Mouse (Mus musculus) spleen, postnatal 10 days (tissue): ENCODE results near the gene Ceacam20.
A peak's percentile ranks its signal among the peaks of the same experiment; 100 is the strongest.
"Not testable (repeated sequence)": the region's sequence is repeated elsewhere in the genome, so short reads cannot be mapped to it uniquely, and the experiment has no call there.

Source experiments
- DNase-seq, 2 experiments: peaks; one replicate each; pipeline ENCODE4 v3.0.0; 2021 to 2022; ENCODE audit warnings: low spot score in 2 of 2

Gene Ceacam20

DNA sequence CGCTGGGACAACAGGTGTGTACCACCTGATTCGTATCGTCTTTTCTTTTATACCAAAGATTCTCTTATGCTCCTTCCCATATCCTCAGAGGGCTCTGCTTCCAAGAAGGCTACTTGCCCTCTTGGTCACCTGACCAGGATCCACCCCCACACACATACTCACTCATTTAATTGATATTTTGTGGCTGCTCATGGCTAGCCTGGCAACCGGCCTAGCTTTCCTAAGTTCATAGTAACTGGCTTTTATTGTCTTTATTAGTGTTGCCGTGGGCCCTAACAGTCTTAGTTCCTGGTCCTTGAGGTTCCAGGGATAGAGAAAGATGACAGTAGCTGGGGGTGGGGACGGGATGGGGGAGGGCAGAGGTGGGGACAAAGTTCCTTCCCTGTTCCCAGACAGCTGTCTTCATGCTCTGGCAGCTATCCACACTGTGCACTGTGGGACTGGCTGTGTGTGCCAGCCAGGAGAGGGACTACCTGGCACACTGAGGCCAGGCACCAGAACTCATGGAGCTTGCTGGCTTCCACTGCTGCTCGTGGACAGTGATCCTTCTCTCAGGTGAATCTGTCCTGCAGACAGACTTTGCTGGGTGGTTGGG lies at the start of gene Ceacam20:
TSS of gene Ceacam20 (plus strand) at position 428 of the 595 bp plus-strand sequence.
- no peak for DNase-seq

DNA sequence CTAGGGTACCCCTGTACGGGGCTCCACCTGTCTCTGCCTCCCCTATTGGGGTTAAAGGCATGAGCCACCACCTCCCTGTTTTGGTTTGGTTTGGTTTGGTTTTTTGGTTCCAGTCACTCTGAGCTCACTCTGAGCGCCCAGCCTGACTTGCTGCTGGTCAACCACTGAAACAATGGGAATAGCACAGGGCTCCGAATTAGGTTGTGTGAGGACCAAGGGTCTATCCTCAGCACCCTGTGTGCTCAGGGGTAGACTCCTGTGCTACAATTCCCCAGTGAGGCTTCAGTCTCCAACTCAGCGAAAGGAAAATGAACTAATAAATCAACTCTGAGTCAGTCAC lies 45.1 kb upstream of the Ceacam20 start:
- no peak for DNase-seq

- DNase-seq, result peak in 1 of 2 experiments; percentile 55
Measured at GRCm38 (mm10) chr7:19920506-19921261, 44.5 kb upstream of the Ceacam20 start, which contains the start of gene Pvr. Gene Pvr (minus strand): TSS chr7:19921160.

DNA sequence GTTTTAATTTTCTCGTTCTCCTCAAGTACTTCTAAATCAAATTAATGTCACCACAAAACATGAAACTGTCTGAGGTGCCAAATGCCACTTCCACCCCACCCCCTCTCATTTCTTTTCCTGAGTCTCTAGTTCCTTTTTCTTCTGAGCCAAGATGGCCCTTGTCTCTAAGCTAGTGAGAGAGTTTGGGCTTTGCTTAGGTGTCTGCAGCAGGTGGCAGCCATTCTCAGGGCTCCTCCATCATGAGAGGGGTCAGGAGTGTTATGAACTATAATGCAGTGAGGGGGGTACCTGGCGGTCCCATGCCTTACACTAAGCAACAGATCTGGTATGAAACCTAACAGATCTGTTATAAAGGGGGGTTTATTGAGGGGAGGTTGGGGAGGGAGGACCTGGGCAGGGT lies 41.9 kb upstream of the Ceacam20 start:
- DNase-seq, result no peak

DNA sequence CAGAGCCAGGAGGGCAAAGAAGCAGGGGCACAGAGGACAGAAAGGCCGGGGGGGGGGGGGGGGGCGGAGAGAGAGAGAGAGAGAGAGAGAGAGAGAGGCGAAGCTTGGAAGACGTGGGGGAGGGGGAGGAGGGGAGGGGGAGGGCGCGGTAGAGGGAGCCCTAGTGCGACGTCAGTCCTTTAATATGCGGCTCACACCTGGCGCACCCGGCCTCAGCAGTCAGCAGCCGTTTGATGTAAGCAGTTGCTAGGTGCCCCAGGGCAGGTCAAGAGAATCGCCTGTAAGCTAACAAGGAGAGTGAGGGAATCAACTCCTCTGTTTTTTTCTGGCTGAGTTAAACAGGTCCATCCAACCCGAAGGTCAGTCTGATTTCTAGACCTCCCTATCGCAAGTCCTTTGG lies 41.4 kb upstream of the Ceacam20 start:
- no peak for DNase-seq

DNA sequence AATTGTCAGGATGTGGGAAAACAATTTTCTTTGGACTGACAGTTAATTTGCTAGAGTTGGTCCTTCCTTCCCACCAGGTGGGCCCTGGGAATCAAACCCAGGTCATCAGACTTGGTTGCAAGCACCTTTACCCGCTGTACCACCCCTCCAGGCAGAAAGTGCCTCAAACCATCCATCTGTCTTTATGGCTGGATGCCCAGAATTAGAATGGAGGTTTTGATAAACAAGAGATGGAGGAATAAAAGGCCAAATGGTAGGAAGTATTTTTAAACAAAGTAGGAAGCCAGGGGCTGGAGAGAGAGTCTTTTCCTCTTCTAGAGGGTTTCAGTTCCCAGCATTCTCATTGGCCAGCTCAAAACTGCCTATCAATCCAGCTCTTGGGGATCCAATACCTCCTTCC lies 39.8 kb upstream of the Ceacam20 start:
- no peak for DNase-seq

DNA sequence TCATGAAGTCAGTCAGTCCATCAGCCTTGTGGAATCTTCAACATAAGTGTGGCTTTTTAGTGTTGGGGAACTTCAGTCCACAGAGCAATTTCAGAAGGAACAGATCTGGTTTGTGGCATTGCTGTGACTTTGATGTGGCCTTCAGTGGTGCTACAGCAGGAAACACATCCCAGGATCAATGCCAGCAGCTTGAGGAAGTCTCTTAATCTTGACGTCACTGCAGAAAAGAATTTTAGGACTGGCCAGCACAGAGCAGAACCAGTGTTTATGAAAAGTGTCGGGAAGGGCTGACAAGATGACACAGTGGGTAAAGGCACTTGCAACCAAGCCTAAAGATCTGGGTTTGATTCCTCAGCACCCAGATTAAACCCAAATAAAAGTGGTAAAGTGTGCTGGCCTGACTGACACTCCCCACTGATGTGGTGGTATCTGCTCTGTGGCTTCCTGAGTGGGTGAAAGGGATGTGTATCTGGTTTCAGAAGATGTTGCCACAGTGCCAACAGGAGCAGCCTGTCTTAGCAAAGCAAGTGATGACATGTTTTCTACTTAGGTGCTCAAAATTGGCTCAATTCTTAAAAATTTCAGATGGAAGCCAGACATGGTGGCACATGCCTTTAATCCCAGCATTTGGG lies 38.2 kb upstream of the Ceacam20 start:
- no peak for DNase-seq

DNA sequence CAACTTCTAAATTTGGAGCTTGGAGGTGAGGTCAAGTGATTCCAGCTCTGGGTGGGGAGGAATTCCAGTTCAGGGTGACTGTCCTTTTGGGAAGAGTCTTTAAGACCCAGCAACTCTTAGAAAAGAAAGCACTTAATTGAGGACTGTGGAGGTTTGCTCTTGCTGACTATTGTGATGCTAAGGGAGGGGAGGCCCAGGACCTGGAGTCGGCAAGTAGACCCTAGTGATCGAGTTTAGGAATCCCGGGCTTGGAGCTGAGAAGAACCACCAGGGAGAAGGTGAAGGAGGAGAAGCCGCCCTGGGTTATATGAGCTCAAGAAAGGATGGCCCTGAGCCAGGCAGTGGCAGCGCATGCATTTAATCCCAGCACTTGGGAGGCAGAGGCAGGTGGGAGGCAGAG lies 36.7 kb upstream of the Ceacam20 start:
- DNase-seq, result no peak

DNA sequence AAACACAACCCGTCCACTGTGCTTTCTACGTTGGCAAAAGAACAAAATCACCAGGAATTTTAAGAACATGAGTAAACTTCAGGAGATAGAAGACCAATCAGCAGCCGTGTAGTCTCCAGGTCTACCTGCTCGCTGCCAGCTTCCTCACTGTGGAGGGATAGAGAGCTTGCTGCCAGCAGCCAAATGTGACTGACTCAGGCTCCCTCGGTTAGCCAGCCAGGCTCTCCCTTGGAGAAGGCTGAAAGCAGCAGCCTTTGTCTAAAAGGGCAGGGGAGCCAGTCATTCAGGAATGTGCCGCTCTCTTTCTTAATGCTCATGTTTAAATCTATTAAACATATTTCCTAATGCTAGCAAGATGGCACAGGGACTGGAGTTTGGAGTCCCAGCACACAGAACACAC lies 34.7 kb upstream of the Ceacam20 start:
- not testable (repeated sequence) for DNase-seq

DNA sequence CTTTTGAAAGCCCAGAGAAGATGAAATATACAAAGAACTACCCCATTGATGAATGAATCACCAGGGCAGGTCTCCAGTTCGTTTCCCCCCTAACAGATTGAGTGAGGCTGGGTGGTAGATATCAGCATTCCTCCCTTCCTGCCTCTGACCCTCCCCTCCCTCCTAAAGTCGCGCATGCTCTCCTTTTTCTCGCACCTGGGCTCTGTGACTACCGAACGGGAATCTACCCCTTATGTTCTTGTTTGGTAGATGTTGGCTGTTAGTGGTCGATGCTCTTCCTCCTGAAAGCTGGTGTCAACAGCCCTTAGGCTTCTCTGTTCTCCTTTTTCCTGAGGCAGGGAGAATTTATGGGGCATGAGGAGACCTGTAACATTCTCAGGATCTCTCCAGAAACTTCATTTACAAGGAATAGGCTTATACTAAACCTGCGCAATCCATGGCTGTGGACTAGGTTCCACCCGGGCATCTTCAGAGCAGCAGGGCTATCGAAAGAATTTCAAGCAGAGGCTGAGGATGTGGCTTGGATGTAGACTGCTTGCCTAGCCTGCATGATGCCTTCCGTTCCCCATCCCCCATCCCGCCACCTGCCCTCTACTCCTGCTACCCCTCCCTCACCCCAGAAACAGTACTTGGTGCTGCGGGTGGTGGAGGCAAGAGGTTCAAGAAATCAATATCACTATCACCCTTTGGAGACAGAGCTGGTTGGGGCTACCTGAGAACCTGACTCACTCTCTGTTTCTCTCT lies 32.9 kb upstream of the Ceacam20 start:
- peak in 1 of 2 experiments; percentile 55 for DNase-seq

GRCm38 (mm10) chr7:19932877-19933809 lies 32.1 kb upstream of the Ceacam20 start:
- peak in 1 of 2 experiments; percentile 47 for DNase-seq

DNA sequence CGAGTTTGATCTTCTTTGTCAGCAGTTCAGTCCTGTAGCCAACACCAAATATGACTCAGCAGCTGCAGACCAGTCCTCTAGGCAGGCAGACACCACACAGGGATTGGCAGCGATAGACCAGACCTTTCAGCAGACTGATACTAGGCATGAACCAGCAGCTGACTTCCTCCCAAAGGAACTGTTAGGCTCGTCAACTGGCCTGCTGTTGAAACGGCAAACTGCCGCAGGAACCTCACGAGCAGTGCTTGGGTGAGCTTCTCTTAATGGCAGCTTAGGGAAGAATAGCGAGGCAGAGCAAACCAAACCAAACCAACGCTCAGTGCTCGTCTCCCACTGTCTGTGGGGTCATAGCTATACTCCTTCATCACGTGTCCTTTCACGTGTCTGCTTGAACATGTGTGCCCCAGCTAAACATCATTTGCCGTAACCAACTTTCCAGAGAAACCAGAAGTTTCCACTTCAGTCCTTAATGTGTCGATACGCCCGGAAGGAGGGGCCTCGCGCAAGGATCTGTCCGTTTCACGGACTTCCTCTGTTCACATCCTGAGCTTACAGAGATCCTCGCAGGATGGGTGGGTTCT lies 30.0 kb upstream of the Ceacam20 start:
- DNase-seq, result no peak

DNA sequence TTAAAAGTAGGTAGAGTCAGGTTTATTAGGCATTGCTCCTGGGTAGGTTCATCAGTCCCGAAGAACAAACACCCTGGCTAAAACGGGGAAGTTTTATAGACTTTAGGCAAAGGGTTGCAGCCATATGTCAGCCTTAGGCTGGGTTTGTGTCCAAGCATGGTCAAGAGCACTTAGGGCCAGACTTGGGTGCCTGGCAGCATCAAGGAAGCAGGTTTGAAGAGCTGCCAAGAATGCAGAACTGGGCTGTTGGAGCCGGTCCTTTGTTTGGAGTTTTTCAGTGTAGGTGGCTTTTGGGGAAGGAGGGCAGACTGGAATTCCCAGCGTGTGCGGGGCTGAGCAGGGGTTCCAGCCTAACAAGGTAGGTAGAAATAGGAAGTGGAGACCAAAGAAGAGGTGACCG lies 29.3 kb upstream of the Ceacam20 start:
- DNase-seq, result no peak

GRCm38 (mm10) chr7:19937229-19937821 lies 27.9 kb upstream of the Ceacam20 start:
- no peak for DNase-seq

DNA sequence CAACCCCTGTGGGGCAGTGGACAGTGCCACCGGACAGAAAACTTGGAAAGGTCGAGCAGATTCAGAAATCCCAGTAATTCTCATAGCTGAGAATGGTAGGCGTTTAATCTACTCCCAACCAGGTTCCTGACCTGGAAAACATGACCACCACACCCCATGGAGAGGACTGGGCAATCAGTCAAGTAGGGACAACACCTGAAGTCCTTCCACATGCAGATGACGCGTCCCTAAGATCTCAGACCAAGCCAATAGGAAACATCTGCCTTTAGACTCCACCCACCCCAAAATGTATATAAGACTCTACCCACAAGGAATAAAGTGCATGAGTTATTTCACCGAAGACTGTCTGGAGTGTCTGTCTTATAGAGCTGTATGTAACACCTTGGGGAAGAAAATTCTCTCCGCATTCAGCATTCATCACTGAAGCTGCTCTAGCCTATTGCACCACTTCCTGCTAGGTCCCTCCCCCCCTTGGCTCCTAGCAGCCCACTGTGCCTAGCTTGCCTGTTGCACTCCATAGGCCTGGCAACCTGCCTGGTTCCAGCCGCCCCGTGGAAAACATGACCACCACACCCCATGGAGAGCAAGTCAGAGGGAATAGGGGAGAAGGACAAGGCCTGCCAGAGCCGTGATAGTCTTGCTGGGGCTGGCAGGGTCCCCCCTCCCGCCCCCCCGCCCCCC lies 25.5 kb upstream of the Ceacam20 start:
- DNase-seq, result peak in 1 of 2 experiments; percentile 51

DNA sequence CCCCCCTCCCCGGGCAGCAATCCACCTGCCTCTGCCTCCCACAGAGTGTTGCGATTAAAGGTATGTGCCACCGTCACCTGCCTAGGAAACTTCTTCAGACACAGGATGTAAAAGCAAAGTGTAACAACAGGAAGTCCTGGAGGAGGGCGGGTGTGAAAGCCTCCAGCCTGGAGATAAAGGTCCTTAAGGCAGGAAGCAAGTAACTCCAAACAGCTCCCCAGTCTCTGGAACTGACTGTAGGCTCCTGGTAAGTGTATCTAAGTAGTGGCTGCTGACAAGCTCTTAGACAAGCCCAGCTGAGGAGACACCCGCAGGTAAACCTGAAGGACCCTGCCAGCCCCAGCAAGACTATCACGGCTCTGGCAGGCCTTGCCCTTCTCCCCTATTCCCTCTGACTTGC lies 25.0 kb upstream of the Ceacam20 start:
- no peak for DNase-seq

DNA sequence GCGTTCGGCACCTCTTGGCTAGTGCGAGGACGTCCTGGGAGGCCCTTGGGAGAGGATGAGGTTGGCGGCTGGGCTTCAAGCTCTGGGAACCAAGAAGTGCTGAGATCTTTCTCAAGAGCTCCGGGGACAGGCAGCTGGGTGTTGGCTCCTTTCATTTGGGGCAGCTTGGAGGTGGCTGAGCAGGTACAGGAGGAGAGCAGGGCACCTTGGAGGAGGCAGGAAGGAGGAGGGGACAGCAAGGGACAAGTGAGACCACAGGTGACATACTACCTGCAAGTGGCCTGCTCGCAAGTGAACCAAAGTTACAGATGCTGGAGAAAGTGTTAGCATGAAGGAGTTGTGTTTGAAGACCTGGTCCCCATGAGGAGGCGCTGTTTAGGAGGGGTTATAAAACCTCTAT lies 20.5 kb upstream of the Ceacam20 start:
- DNase-seq, result no peak

DNA sequence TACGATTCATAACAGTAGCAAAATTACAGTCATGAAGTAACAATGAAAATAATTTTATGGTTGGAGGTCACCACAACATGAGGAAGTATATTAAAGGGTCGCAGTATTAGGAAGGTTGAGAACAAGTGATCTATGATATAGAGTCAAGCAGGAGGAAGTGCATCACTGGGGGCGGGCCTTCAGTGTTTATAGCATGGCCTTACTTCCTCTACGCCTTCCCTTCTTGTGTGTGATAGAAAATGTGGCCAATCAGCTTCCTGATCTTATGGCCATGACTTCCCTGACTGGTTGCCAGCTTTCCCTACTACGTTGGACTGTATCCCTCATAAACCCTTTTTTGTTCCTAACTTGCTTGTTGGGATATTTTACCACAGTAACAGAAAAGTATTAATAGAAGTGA lies 20.0 kb upstream of the Ceacam20 start:
- no peak for DNase-seq

- DNase-seq, result no peak
Measured at GRCm38 (mm10) chr7:19945821-19946515, 19.2 kb upstream of the Ceacam20 start.
